Mouse (Mus musculus) forebrain, embryonic 11.5 days (tissue): ENCODE results near the gene Zfp1. TPM values are rescaled to one million over a fixed set of nuclear protein-coding genes. Genes with fewer than 3 reads are reported as not detected.

Experiments used
- ATAC-seq: fragments of 200-750 bp; cut with Nextera tagmentation; replicated peaks from 2 replicates; pipeline ENCODE4 v1.8.0; 2017; ENCODE audit warnings: moderate TSS enrichment; ENCODE audit not compliant: low FRiP score
- DNase-seq: peaks from one replicate; pipeline ENCODE4 v3.0.0-alpha.2; 2017; ENCODE audit warnings: low spot score
- H3K27ac ChIP-seq: fragments of 300-500 bp; sonication (generic); 2 replicates; pipeline ENCODE4 v1.5.1; 2014; ENCODE audit warnings: low read depth, low read length
- H3K27me3 ChIP-seq: fragments of 300-500 bp; sonication (generic); 2 replicates; pipeline ENCODE4 v1.6.1; 2014; ENCODE audit warnings: mild to moderate bottlenecking, low read length, mixed read lengths; ENCODE audit not compliant: control insufficient read depth, insufficient read depth
- H3K36me3 ChIP-seq: fragments of 300-500 bp; sonication (generic); 2 replicates; pipeline ENCODE4 v1.6.1; 2014; ENCODE audit warnings: mild to moderate bottlenecking, low read length, moderate library complexity, mixed read lengths; ENCODE audit not compliant: control insufficient read depth, insufficient read depth
- H3K4me1 ChIP-seq: fragments of 300-500 bp; sonication (generic); replicated peaks from 2 replicates; pipeline ENCODE4 v1.6.1; 2014; ENCODE audit warnings: low read length, mixed read lengths; ENCODE audit not compliant: control insufficient read depth, insufficient read depth
- H3K4me2 ChIP-seq: fragments of 300-500 bp; sonication (generic); 2 replicates; pipeline ENCODE4 v1.6.1; 2014; ENCODE audit warnings: low read depth, mild to moderate bottlenecking, low read length, moderate library complexity, mixed read lengths; ENCODE audit not compliant: severe bottlenecking
- H3K4me3 ChIP-seq: fragments of 300-500 bp; sonication (generic); 2 replicates; pipeline ENCODE4 v1.5.1; 2014; ENCODE audit warnings: low read depth, low read length
- H3K9ac ChIP-seq: fragments of 300-500 bp; sonication (generic); 2 replicates; pipeline ENCODE4 v1.6.1; 2014; ENCODE audit warnings: low read length
- H3K9me3 ChIP-seq: fragments of 300-500 bp; sonication (generic); 2 replicates; pipeline ENCODE4 v1.6.1; 2016; ENCODE audit warnings: low read length, mixed read lengths; ENCODE audit not compliant: control insufficient read depth
- WGBS: fragments of 180-500 bp; shearing (Covaris S2); extraction: QIAGEN DNeasy Blood & Tissue Kit; methylation state at CpG from one replicate; pipeline ENCODE4 v1.1.7; 2014; 5-methylcytosine and 5-hydroxymethylcytosine counted together
- polyA plus RNA-seq: library from polyadenylated mRNA; unstranded; fragments of >200 nt; fragmentation: Nextera tagmentation; extraction: Ambion mirVana; gene quantifications from 2 replicates; pipeline ENCODE4 v1.2.1, GENCODE M21; 2014

Gene Zfp1
- polyA plus RNA-seq, 1 experiment from 2014 or later, result 21.8 TPM

- ATAC-seq (no peak), DNase-seq (no peak)
- Histone ChIP-seq H3K9ac (no peak overlapping the region), H3K36me3 (peaks cover 9% of the 10 kb centered on the region; the same call in 1 of the 2 replicates), H3K4me2 (no peak overlapping the region), H3K27ac (no peak overlapping the region), H3K4me1 (no peaks in the 10 kb centered on the region), H3K9me3 (no peaks in the 10 kb centered on the region), H3K4me3 (no peak overlapping the region), H3K27me3 (no peaks in the 10 kb centered on the region)
- WGBS, result 94% methylated on average over 2 of the region's 2 CpGs
Measured at GRCm38 (mm10) chr8:111666751-111667150, 23.6 kb downstream of the Zfp1 start.

DNA sequence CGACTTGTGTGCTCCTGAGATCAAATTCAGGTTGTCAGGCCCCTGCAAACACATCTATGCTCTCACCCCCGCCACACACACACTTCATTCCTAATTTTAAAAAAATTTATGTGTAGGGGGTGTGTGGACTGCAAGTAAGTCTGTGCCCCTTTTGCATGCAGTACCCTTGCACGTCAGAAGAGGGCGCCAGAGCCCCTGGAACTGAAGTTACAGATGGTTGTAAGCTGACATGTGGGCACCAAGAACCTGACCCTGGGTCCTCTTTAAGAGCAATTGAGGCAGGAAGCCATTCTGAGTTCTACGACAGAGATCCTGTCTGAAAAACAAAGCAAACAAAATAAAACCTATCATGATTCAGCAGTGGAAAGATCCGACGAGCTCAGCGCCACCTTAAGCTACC, 33.0 kb downstream of the Zfp1 start:
- no peak overlapping the region for H3K27ac ChIP-seq
- no peak overlapping the region for H3K4me3 ChIP-seq
- ATAC-seq (no peak), DNase-seq (peak; percentile 64)
- 79% methylated on average over 8 of the region's 8 CpGs for WGBS
- H3K9me3 ChIP-seq, result no peaks in the 10 kb centered on the region; the same call in 1 of the 2 replicates
- H3K27me3 ChIP-seq, result no peaks in the 10 kb centered on the region
- no peak overlapping the region for H3K4me2 ChIP-seq
- no peaks in the 10 kb centered on the region for H3K4me1 ChIP-seq
- peaks cover 2% of the 10 kb centered on the region; the same call in 1 of the 2 replicates for H3K36me3 ChIP-seq
- no peak overlapping the region for H3K9ac ChIP-seq

GRCm38 (mm10) chr8:111678111-111678510, 34.9 kb downstream of the Zfp1 start:
- no peak for ATAC-seq
- H3K4me1 ChIP-seq, result no peaks in the 10 kb centered on the region
- DNase-seq, result peak; percentile 66
- H3K9me3 ChIP-seq, result no peaks in the 10 kb centered on the region; the same call in 1 of the 2 replicates
- no peak overlapping the region for H3K4me3 ChIP-seq
- H3K9ac ChIP-seq, result no peak overlapping the region
- 32% methylated on average over 3 of the region's 3 CpGs for WGBS
- H3K27ac ChIP-seq, result no peak overlapping the region
- H3K27me3 ChIP-seq, result no peaks in the 10 kb centered on the region
- no peak overlapping the region for H3K4me2 ChIP-seq
- no peaks in the 10 kb centered on the region for H3K36me3 ChIP-seq

- H3K27me3 ChIP-seq, result no peaks in the 10 kb centered on the region
- H3K4me2 ChIP-seq, result no peak overlapping the region
- DNase-seq (no peak), ATAC-seq (no peak)
- no peaks in the 10 kb centered on the region for H3K4me1 ChIP-seq
- H3K4me3 ChIP-seq, result no peak overlapping the region
- no peak overlapping the region for H3K27ac ChIP-seq
- 89% methylated on average over 7 of the region's 7 CpGs for WGBS
- H3K9me3 ChIP-seq, result no peaks in the 10 kb centered on the region; the same call in 1 of the 2 replicates
- no peaks in the 10 kb centered on the region for H3K36me3 ChIP-seq
- H3K9ac ChIP-seq, result no peak overlapping the region
Measured at GRCm38 (mm10) chr8:111678848-111679247, 35.6 kb downstream of the Zfp1 start.

DNA sequence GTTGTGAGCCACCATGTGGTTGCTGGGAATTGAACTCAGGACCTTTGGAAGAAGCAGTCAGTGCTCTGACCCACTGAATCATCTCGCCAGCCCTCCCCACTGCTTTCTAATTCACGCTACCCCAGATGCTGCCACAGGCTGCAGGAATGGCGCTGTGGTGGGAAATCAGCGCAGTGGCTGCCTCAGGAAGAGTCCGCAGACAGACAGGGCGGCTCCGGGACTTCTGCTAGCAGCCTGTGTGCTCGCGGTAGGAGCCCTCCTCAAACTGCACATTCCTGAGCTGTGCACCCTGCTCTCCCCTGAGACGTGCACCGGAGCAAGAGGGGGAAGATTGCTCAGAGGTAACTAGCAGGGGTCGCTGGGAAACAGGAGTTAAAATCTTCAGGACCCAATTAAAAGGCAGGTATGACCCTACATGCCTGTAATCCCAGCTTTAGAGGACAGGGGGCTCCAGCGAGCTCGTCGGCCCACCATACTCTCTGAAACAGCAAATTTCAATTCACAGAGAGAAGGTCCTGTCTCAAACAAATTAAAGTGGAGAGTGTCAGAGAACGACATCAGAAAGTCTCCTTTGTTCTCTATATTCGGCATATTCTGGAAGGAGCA, 37.3 kb downstream of the Zfp1 start:
- H3K4me3 ChIP-seq, result no peak overlapping the region
- DNase-seq, result no peak
- H3K4me1 ChIP-seq, result no peaks in the 10 kb centered on the region
- no peaks in the 10 kb centered on the region for H3K36me3 ChIP-seq
- H3K9me3 ChIP-seq, result no peaks in the 10 kb centered on the region; the same call in 1 of the 2 replicates
- no peak overlapping the region for H3K4me2 ChIP-seq
- no peak overlapping the region for H3K27ac ChIP-seq
- no peak overlapping the region for H3K9ac ChIP-seq
- 43% methylated on average over 17 of the region's 17 CpGs for WGBS
- H3K27me3 ChIP-seq, result no peaks in the 10 kb centered on the region
- ATAC-seq, result no peak

- Histone ChIP-seq H3K4me3 (no peak overlapping the region), H3K27me3 (no peaks in the 10 kb centered on the region), H3K4me1 (no peaks in the 10 kb centered on the region), H3K27ac (no peak overlapping the region), H3K9ac (no peak overlapping the region), H3K9me3 (no peaks in the 10 kb centered on the region; the same call in 1 of the 2 replicates), H3K36me3 (no peaks in the 10 kb centered on the region), H3K4me2 (no peak overlapping the region)
- ATAC-seq, result no peak
- 79% methylated on average over 11 of the region's 11 CpGs for WGBS
- DNase-seq, result no peak
Measured at GRCm38 (mm10) chr8:111681153-111681552, 38.0 kb downstream of the Zfp1 start.

- Histone ChIP-seq H3K4me1 (no peaks in the 10 kb centered on the region), H3K27ac (no peak overlapping the region)
- ATAC-seq, result no peak
Measured at GRCm38 (mm10) chr8:111682521-111682920, 39.3 kb downstream of the Zfp1 start.

DNA sequence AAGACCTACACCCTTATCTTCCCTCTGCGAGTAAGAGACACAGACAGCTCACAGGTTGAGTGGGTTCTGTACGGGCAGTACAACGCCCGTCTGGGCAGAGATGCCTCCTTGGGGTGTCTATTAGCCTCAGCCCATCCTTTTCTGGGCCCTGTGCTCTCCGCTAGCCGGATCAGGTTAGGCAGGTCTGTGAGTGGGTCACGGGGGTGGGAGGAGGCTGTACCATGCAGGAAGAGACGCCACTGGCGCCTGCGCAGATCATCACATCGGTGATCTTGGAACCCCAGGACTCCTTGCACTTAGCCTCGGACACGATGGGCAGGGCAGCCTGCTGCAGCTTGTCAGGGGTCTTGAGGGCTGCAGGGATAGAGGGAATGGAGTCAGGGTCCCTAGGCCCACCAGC, 43.7 kb downstream of the Zfp1 start:
- WGBS, result 86% methylated on average over 13 of the region's 13 CpGs
- Histone ChIP-seq H3K27me3 (no peaks in the 10 kb centered on the region), H3K9ac (no peak overlapping the region), H3K36me3 (no peaks in the 10 kb centered on the region), H3K4me2 (no peak overlapping the region), H3K27ac (no peak overlapping the region), H3K4me1 (no peaks in the 10 kb centered on the region), H3K9me3 (no peaks in the 10 kb centered on the region), H3K4me3 (no peak overlapping the region)
- DNase-seq (no peak), ATAC-seq (no peak)

More at GRCm38 (mm10) chr8:111682521-111682920, 39.3 kb downstream of the Zfp1 start:
- 36% methylated on average over 9 of the region's 9 CpGs for WGBS
- Histone ChIP-seq H3K27me3 (no peaks in the 10 kb centered on the region), H3K4me3 (no peak overlapping the region), H3K9ac (no peak overlapping the region), H3K4me2 (no peak overlapping the region), H3K36me3 (no peaks in the 10 kb centered on the region), H3K9me3 (no peaks in the 10 kb centered on the region)
- DNase-seq, result no peak

DNA sequence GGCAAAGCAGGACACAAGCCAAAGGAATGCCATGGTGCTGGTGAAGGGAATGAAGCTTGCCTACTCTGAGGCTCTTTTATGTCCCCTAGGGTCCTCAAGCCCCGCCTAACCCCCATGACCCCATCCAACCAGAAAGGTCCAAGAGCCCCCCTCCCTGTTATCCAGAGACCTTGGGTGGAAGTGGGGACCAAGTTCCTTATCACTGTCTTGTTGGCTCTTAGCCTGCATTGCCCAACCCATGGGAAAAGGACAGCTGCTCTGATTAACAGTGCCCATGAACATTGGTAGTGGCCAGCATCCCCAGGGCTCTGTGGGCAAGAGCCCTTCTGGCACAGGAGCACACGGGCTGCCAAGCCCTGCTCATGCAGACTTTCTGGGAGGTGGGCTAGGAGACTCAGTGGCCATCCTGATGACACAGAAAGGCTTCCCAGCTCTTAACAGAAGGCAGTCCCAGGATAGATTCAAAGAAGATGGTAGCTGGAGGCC, 47.8 kb downstream of the Zfp1 start, which contains the start of gene Ctrb1:
TSS of gene Ctrb1 (minus strand) at position 51 of the 486 bp plus-strand sequence.
- Histone ChIP-seq H3K4me2 (no peak within 1 kb of the TSS), H3K27me3 (no peaks in the 10 kb centered on the region), H3K36me3 (no peaks in the 10 kb centered on the region), H3K4me1 (no peaks in the 10 kb centered on the region), H3K9ac (no peak within 1 kb of the TSS), H3K27ac (no peak within 1 kb of the TSS), H3K4me3 (no peak within 1 kb of the TSS), H3K9me3 (no peaks in the 10 kb centered on the region)
- WGBS, result 72% methylated on average over 2 of the region's 2 CpGs
- ATAC-seq (no peak), DNase-seq (no peak)
